Mouse (Mus musculus): Measurements from ENCODE around the gene Sfi1. TPM values are rescaled to one million over a fixed set of nuclear protein-coding genes. Genes with fewer than 3 reads are reported as not detected.

Sfi1 gene
- 19.7 and 24.4 TPM in 2 replicates for polyA plus RNA-seq (2012; rRNA removed)

DNA sequence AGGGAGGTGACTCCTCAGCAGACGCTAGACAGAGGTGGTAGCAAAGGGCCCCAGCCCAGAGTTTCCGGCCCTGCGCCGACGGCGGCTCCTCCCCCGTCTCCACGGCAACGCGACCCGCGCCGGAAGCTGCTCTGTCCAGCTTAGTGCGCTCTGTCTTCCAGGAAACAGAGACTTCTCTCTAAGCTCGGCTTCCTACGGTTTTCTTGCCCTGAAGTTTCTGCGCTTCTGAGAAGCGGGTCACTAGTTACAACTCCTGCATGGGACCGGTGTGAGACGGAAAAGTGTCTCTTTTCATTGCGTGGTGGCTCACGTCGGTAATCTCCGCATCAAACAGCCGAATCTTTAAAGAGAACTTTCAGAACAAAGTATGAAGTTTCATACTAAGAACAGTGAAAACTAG, at the start of gene Sfi1:
Gene Sfi1 (minus strand): TSS at position 101 of the 400 bp plus-strand sequence.

GRCm38 (mm10) chr11:3202231-3202701, 9.0 kb upstream of the Sfi1 start, which contains the start of gene Eif4enif1:
Eif4enif1 (plus strand) TSS chr11:3202392.

Other genes with a start within 250 kb of the Sfi1 start
- 75.3 and 91.2 TPM in 2 replicates for gene Eif4enif1, start 8.9 kb upstream of the Sfi1 start, polyA plus RNA-seq (2012; rRNA removed)
- gene Drg1, start 73.0 kb upstream of the Sfi1 start, polyA plus RNA-seq (2012; rRNA removed) = 125 TPM in 2 replicates
- gene Patz1, start 95.4 kb upstream of the Sfi1 start, polyA plus RNA-seq (2012; rRNA removed) = 88.9 and 120 TPM in 2 replicates
- 10.5 and 11.3 TPM in 2 replicates for gene Pik3ip1, start 136.9 kb upstream of the Sfi1 start, polyA plus RNA-seq (2012; rRNA removed)
- 65.6 and 82.6 TPM in 2 replicates for gene Limk2, start 215.7 kb upstream of the Sfi1 start, polyA plus RNA-seq (2012; rRNA removed)